1 mouse cellular context compared by ENCODE assay signal in genomic region chrX:94541918-94542355, GRCm38 (mm10).
A peak's percentile ranks its signal among the peaks of the same experiment; 100 is the strongest.
TF ChIP-seq lines count a peak whose summit lies in the region.

Gene Maged1, minus strand, starts transcription at chrX:94542143.

TF ChIP-seq in CH12.LX, 34 proteins besides CTCF, POLR2A, EP300 and RAD21 (continued from another document):
- TF ChIP-seq USF1 (IDR thresholded peaks at IDR 0.05; ENCODE audit: low read depth, low read length) = no peak
- TF ChIP-seq E2F4 (IDR thresholded peaks at IDR 0.05; ENCODE audit: insufficient replicate concordance, low read depth, low read length) = no peak
- no peak for TF ChIP-seq POLR2AphosphoS2 (IDR thresholded peaks at IDR 0.05; ENCODE audit: low read depth, low read length)
- no peak for TF ChIP-seq MAZ (IDR thresholded peaks at IDR 0.05; ENCODE audit: low read depth, low read length)
- no peak for TF ChIP-seq JUN (IDR thresholded peaks at IDR 0.05; ENCODE audit: insufficient read depth, low read depth, low read length)
- no peak for TF ChIP-seq SMC3 (IDR thresholded peaks at IDR 0.05; ENCODE audit: low read depth, low read length)
- TF ChIP-seq KAT2A (IDR thresholded peaks at IDR 0.05; ENCODE audit: insufficient replicate concordance, low read length) = no peak
- no peak for TF ChIP-seq RCOR1 (conservative IDR thresholded peaks at IDR 0.05; ENCODE audit: low read depth, low read length)
- no peak for TF ChIP-seq USF2 (conservative IDR thresholded peaks at IDR 0.05; ENCODE audit: low read depth, low read length)
- no peak for TF ChIP-seq MEF2A (IDR thresholded peaks at IDR 0.05; ENCODE audit: borderline replicate concordance, low read depth, low read length)
- TF ChIP-seq NELFE (IDR thresholded peaks at IDR 0.05; ENCODE audit: low read depth, low read length) = peak; percentile 50; the same call in 1 of the 2 replicates
